Mouse (Mus musculus) layer of hippocampus, adult 9-10 months (tissue): ENCODE results near the gene Dcaf11.

ENCODE experiments used
- DNase-seq: peaks from one replicate; pipeline ENCODE4 v3.0.0; 2022; ENCODE audit warnings: low spot score

The Dcaf11 gene

DNA sequence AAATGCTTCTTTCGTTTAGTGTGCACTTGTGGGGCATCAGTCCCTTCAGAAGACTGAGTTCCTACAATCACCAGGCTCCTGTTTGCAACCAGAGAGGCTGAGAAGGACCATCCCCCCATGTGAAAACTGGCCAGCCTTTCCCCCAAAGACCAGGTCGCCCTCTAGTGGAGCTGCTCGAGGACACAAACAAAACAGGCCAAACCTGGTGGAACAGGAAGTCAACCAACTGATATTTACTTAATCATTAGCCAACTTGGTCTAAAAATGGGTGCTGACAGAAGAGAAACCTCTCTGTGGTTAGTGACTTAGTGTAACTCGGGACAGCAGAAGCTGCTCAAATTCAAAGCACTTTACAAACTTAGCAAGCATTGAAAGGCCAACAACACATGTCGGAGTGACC lies 2.8 kb upstream of the Dcaf11 start:
- peak; percentile 67 for DNase-seq

DNA sequence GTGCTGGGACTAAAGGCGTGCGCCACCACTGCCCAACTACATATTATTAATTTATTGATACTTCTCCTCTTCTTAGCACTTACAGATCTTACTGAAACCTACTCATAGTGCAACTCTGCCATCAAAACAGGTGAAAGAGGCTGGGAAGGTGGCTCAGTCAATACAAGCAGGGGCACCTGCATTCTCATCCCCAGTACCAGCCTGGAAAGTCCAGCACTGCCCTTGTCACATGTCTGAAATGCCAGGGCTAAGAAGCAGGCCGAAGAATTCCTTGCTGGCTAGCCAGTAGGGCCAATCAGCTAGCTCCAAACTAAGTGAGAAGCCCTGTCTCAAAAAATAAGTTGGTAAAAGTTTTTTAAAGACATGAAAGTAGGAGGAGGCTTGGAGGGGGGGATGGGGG lies 2.2 kb upstream of the Dcaf11 start:
- DNase-seq = no peak

DNA sequence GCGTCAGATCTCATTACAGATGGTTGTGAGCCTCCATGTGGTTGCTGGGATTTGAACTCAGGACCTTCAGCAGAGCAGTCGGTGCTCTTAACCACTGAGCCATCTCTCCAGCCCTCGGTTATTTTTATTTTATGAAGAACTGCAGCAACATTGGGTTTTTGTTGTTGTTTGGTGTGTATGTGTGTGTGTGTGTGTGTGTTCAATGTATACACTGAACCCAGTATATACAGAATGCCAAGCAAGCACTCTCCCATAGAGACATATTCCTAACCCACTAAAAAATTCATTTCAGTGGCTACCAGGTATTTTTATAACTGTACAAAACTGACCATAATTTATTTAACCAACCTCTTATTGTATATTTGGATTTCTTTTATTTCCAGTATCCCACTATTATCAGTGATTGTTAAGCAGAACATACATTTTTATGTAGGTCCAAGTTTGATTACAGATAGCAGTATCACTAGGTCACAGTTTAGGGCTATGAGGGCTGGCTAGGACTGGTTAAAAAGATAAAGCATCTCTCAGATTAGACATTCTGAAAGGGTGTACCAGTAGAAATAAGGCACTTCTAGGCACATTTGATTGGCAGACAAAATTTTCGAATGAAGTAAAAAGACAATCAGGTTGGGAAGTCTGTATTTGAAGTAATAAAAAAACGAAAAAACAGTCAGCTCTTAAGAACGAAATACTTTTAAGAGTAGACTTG lies 912 bp upstream of the Dcaf11 start:
- no peak for DNase-seq

DNA sequence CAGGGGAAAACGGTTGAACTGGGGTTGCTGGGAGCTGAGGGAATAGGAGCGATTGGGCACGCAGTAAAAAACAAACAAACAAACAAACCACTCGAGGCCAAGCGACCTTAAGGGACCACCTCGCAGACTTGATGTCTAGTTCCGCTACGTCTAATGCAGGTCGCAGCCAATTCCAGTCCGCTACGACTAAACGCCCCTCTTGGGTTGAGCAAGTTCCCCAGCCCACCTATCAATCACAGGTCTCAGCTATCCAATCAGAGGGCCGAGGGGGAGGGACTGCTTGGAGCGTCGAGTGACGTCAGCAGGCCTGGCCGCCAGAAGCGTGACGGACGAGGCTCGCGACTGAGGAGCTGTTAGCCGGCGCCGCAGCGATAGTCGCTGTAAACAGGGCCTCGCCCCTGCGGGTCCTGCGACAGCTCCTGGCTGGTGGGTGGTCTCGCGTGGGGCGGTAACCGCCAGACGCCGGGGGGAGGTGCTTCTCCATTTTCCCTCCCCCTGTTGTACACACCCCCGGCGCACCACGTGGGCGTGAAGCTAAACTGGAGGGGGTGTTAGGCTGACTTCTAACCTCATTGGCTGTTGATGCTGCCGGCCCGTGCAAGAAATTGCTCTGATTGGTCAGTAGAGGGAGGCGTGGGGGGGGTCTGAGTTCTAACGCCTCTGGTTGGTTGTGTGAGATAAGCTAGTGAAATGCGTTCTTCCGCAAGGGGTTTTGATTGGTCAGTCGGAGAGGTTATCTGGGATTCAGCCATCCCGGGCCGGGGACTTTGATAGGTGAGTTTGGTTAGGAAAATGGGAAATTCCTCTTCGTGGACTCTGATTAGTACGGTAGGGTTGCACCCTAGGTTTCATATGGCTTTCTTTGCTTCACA lies 632 bp downstream of the Dcaf11 start, which contains the start of gene A730061H03Rik:
TSS of gene A730061H03Rik (minus strand) at position 205 of the 872 bp plus-strand sequence.
- DNase-seq = peak; percentile 97

DNA sequence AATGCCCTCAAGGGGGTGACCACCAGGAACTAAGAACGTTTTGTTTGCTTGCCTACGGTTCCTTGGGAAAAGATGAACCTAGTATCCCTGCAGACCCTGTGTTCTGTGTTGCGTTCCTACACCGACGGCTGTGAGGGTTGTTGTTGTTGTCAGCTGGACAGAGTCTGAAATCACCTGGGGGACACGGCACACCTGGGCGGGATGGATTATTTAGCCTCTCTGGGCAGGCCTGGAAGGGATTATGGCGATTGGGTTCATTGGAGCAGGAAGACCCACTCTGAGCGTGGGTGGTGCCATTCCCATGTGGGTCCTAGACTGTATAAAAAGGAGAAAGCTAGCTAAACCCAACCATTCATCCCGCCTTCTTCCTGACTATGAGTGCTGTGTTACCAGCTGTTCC lies 2.1 kb downstream of the Dcaf11 start:
- DNase-seq = no peak

DNA sequence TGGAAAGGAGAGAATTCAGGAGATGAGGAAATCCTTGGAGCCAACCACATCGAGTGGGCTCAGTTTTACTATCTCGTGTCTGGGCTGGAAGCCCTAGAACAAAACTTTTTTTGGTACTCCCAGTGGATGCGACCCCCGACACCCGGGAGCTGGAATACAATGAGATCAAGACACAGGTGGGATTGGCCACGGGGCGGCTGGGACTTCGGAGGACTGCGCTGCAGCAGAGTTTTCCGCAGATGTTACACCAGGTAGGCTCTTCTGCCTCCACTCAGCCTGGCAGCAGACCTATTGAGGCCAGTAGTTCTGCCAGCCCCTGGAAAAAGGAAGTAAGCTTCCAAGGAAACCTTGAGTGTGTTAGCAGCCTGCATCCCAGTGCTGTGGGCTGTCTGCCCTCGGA lies 3.4 kb downstream of the Dcaf11 start:
- DNase-seq = no peak

DNA sequence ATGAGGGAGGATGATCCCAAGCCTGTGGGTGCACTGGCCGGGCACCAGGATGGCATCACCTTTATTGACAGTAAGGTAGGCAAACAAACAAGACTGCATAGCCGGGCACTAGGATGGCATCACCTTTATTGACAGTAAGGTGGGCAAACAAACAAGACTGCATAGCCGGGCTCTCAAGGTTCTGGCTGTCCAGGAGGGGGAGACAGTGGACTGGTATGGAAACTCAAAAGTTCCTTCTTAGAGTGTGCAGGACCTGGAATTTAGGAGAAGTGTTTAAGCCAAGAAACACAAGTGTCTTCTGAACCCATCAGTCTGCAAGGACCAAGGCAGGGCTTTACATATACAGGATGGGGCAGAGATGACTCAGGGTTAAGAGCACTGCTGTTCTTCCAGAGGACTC lies 5.9 kb downstream of the Dcaf11 start:
- DNase-seq = no peak

DNA sequence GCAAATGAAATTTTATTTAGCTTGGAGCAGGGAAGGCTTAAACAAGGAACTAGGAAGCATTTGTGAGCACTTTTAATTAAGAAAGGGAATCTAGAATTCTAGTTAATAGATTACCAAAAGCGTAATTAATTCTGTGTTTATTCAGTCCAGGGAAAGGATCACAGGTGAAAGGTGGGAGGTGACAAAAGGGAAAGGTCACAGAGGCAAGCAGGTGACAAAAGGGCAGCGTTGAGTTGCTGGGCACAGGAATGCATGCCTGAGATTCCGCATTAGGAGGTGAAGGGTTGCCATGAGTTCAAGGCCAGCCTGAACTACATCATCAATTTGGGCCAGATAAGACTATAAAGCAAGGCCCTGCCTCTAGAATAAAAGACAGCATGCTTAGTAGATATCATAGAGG lies 7.7 kb downstream of the Dcaf11 start:
- no peak for DNase-seq

DNA sequence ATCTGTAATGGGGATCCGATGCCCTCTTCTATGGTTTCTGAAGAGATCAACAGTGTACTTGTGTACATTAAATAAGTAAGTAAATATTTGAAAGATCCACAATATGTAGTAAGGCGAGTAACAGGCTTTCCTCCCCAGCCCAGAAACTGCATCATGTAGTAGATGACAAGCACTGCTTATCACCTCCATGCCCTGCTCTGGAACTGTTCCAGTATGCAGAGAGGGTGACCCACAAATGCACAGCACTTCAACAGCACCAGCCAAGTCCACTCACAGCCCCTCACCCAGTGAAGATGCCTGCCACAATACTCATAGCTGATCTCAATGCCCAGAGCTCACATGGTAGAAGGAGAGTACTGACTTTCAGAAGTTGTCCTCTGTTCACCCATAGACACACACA lies 10.8 kb downstream of the Dcaf11 start:
- no peak for DNase-seq

DNA sequence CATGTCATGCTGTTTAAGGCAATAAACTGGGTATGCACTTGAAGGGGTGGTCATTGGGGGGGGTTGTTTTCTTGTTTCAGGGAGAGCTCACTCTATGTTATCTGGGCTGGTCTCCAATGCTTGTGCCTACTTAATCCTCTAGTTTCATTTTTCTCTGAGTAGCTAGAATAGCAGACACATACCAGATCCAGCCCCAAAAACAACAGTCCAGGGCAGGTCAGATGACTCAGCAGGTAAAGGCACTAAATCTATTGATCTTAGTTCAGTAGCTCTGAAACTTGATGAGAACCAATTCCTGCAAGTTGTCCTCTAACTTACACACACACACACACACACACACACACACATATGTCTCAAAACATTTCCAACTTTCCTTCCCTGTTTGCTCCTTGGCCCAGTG lies 12.0 kb downstream of the Dcaf11 start:
- no peak for DNase-seq

DNA sequence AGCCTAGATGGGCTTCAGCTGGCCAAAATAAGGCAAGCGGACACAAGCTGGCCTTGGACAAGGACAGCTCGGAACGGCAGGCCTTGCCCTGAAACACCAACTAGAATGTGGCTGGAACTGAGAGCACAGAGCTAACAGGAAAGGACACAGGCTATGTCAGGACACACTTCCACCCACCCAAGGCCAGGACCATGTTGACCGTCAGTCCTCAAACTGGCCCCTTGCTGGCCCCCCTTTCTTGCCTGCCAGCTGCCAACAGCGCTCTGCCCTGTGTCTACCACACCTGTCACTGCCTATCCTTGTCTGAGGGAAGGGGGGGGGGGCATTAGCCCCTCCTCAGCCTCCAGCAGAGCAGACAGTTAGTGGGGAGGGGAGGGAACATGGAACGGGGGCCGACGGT lies 15.5 kb downstream of the Dcaf11 start, which contains the start of gene Fitm1:
TSS of gene Fitm1 (plus strand) at position 316 of the 400 bp plus-strand sequence.
- no peak for DNase-seq

DNA sequence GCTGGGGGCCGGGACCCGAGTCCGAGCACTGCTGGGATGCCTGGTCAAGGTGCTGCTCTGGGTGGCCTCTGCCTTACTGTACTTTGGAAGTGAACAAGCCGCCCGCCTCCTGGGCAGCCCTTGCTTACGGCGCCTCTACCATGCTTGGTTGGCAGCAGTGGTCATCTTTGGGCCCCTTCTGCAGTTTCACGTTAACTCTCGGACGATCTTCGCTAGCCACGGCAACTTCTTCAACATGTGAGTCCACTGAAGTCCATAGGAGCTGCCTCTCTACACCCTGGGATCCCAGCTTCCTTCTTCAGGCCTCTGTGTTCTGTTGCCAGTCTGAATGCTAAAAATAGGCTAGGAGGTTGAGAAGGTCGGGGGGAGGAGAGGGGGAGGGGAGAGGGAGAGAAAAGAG lies 15.9 kb downstream of the Dcaf11 start:
- DNase-seq = no peak

DNA sequence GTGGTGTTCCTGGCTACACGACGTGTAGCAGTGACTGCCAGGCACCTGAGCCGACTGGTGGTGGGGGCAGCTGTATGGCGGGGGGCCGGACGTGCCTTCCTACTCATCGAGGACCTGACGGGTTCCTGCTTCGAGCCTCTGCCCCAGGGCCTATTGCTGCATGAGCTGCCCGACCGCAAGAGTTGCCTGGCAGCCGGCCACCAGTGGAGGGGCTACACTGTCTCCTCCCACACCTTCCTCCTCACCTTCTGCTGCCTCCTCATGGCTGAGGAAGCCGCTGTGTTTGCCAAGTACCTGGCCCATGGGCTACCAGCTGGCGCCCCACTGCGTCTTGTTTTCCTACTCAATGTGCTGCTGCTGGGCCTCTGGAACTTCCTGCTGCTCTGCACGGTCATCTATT lies 16.6 kb downstream of the Dcaf11 start:
- DNase-seq = no peak

DNA sequence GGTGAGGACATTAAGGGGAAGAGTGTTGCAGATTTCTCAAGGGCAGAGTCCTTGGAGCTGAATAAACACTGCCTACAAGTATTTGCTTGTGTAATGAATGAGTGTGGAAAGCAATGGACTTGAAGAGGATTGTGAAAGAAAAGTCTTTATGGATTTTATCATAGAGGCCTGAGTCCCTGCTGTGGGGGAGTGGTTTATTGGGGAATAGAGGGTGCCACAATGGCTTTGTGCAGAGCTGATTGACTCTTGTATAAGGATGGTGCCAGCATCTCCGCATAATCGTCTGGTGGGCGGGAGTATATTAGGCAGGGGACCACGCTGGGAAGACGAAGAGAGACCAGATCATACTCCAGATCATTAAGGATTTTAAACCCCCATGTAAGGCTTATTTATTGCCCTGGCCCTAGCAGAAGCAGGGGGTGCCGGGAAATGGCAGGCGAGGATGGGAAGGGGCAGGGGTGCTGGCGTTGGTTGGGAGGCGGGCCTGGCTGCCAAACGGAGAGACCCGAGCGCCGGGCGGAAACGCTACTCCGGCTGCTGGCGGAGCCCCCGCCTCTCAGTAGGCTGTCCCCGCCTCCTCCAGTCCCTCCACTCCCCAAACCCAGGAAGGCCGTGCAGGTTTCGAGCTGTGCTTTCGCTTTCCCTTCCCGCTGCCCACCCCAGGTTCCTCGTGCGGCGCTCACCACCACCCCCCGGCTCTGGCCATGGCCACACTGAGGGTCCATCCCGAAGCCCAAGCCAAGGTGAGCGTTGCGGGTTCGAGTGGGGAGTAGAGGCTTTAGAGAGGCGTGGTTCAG lies 18.3 kb downstream of the Dcaf11 start, which contains the start of gene Psme1:
TSS of gene Psme1 (plus strand) at position 253 of the 797 bp plus-strand sequence.
- no peak for DNase-seq

DNA sequence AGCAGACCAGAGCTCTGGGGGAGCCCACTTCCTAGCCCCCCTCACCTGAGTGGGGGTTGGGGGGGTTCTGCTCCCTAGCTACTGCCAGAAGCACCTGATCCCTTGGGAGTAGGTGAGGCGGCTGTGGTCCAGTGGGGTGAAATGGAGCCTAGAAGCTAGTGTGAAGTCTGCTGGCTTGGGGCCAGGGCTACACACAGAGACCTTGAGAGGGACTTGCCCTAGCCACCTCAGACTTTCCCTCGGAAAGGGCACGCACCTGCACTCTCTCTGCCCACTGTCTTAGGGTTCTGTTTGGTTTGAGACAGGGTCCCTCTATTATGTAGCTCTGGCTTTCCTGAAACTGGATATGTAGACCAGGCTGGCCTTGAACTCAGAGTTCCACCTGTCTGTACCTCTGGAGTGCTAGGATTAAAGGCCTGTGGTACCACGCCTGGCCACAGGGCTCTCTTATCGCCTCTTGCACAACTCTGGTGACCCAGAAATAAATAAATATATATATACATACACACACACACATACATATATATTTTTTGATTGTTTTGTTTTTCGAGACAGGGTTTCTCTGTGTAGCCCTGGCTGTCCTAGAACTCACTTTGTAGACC lies 19.0 kb downstream of the Dcaf11 start:
- DNase-seq = no peak

DNA sequence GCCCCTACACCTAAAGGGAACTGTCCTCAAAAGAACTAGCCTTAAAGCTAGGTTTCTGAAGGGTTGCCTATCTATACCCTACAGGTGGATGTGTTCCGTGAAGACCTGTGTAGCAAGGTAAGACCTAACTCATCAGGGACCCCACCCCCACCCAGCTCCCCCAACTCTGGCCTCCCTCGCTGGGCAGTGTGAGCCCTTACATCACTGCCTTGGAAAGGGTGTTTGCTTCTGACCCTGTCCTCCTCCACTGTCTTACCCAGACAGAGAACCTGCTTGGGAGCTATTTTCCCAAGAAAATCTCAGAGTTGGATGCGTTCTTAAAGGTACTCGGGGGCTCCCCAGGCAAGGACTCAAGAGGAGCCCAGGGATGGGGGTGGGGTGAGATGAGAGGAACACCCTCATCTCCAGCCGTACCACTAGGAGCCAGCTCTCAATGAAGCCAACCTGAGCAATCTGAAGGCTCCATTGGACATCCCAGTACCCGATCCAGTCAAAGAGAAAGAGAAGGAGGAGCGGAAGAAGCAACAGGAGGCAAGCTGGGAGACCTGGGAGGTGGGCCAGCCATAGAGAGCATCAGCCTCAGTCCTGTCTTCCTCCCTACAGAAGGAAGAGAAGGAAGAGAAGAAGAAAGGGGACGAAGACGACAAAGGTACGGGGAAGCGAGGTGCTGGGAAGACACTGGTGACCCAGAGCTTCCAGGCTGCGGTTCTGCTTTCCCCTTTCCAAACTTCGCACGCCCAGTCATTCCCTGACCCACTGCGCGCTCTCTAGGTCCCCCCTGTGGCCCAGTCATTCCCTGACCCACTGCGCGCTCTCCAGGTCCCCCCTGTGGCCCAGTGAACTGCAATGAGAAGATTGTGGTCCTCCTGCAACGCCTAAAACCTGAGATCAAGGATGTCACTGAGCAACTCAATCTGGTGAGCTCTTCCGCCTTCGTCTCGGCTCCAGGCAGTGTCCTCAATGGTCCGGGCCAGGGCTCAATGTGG lies 20.0 kb downstream of the Dcaf11 start:
- no peak for DNase-seq

DNA sequence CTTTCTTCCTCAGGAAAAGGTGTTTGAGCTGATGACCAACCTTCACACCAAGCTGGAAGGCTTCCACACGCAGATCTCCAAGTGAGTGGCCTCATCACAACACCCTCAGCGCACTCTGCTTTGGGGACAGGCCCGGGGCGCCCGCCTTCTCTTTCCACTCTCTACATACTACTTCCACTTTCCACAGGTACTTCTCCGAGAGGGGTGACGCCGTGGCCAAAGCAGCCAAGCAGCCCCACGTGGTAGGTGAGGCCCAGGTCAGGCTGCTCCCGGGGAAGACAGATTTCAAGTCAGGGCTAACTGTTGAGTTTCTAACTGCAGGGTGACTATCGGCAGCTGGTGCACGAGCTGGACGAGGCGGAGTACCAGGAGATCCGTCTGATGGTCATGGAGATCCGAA lies 20.9 kb downstream of the Dcaf11 start:
- no peak for DNase-seq

DNA sequence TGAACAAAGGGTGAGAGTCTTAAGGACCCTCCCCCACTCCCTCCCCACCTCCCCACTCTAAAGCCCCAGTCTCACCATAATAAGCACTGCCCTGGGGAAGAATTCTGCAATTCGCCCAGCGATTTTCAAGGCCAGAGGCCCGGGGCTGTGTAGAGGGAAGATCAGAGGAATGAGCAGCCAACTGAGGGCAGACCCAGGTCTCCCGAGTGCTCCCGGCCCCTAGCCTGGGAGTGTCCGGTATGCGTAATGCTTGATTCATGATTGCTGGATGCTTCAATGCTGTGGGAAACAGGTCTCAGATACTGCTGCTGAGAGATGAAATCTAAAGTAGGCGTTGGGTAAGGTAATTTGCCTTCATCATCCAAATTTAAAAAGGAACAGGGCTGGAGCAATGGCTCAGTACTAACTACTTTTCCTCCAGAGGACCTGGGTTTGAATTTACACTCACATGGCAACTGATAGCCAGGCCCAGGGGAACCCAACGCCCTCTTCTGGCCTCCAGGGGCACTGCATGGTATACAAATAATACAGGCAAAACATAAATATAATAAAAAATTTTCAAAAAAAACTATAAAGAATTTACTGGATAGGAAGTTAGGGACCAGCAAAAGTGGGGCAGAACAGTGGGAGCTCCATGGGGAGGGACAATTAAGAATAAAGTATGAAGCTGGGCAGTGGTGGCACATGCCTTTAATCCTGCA lies 22.3 kb downstream of the Dcaf11 start:
- DNase-seq = no peak

DNA sequence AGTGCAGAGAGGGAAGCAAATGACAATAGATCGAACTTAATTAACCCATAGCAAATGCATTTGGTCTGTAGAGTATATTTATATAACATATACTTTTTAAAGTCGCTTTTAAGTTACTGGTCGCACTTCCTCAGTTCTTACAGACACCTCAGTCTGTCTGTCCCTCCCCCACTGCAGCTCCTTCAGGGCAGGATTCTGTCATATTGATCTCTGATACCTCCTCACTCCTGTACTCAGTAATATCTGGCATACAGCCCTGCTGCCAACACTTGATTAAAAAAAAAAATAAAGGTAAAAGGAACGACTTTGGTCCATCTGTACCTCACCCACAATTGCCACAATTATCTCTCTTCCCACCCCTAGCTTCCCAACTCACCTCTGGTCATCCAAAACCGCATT lies 24.5 kb downstream of the Dcaf11 start:
- DNase-seq = no peak
